Mouse (Mus musculus) liver, embryonic 14.5 days (tissue): ENCODE data around the gene Catip.
"Not testable (repeated sequence)": the region's sequence is repeated elsewhere in the genome, so short reads cannot be mapped to it uniquely, and the experiment has no call there.

Experiments used
- CTCF ChIP-seq: IDR thresholded peaks from 2 replicates; pipeline ENCODE4 v1.5.1; 2016; ENCODE audit warnings: antibody characterized with exemption, low read depth, control low read depth
- EP300 ChIP-seq: IDR thresholded peaks from 2 replicates; pipeline ENCODE4 v1.6.1; 2016; ENCODE audit warnings: antibody characterized with exemption, low read depth

- not testable (repeated sequence) for TF ChIP-seq CTCF, EP300
Measured at GRCm38 (mm10) chr1:74396456-74397222, 34.7 kb downstream of the Catip start.
